Mouse (Mus musculus) embryonic fibroblast, embryonic 13.5 days (primary cell): ENCODE data around the gene Wnt6. TPM values are rescaled to one million over a fixed set of nuclear protein-coding genes. Genes with fewer than 3 reads are reported as not detected.
"Not testable (repeated sequence)": the region's sequence is repeated elsewhere in the genome, so short reads cannot be mapped to it uniquely, and the experiment has no call there.

Experiments used
- H3K27ac ChIP-seq: 2 replicates; pipeline ENCODE4 v1.5.1; 2012; ENCODE audit warnings: low read length, control low read depth, inconsistent platforms; ENCODE audit not compliant: insufficient read depth
- H3K4me1 ChIP-seq: 2 replicates; pipeline ENCODE4 v1.6.1; 2011; ENCODE audit warnings: low read length; ENCODE audit not compliant: control insufficient read depth, insufficient read depth
- H3K4me3 ChIP-seq: 2 replicates; pipeline ENCODE4 v1.5.1; 2011; ENCODE audit warnings: mild to moderate bottlenecking, control low read depth, low read length; ENCODE audit not compliant: insufficient read depth
- CTCF ChIP-seq: IDR thresholded peaks from 2 replicates; pipeline ENCODE4 v1.5.1; 2011; ENCODE audit warnings: mild to moderate bottlenecking, control low read depth, low read length, moderate library complexity, borderline replicate concordance; ENCODE audit not compliant: insufficient read depth
- POLR2A ChIP-seq: IDR thresholded peaks from 2 replicates; pipeline ENCODE4 v1.6.1; 2011; ENCODE audit warnings: low read depth, mild to moderate bottlenecking, control low read depth, low read length, moderate library complexity
- polyA plus RNA-seq: library from polyadenylated mRNA; stranded (reverse); fragments of >200 nt; gene quantifications from 2 replicates; pipeline ENCODE4 v1.2.4, GENCODE M21; 2011; ENCODE audit warnings: low read depth; ENCODE audit not compliant: missing spikeins, insufficient read length

The Wnt6 gene
- polyA plus RNA-seq, 1 experiment: not detected

GRCm38 (mm10) chr1:74818509-74818908 is 46.8 kb downstream of the Wnt6 start:
- H3K4me1 ChIP-seq: no peaks in the 10 kb centered on the region
- no peak overlapping the region for H3K4me3 ChIP-seq
- no peak overlapping the region for H3K27ac ChIP-seq
- TF ChIP-seq CTCF (no peak), POLR2A (no peak)

- H3K27ac ChIP-seq: not testable (repeated sequence)
Measured at GRCm38 (mm10) chr1:74823598-74823997, 51.9 kb downstream of the Wnt6 start.

GRCm38 (mm10) chr1:74824518-74825302 is 53.0 kb downstream of the Wnt6 start:
- H3K27ac ChIP-seq: no peak overlapping the region
- TF ChIP-seq POLR2A: no peak
- no peak for TF ChIP-seq CTCF

More at GRCm38 (mm10) chr1:74823598-74823997, 51.9 kb downstream of the Wnt6 start:
- H3K4me1 ChIP-seq, H3K4me3 ChIP-seq: not testable (repeated sequence)

GRCm38 (mm10) chr1:74830061-74830460 is 58.4 kb downstream of the Wnt6 start:
- Histone ChIP-seq H3K4me1 (no peaks in the 10 kb centered on the region), H3K4me3 (no peak overlapping the region), H3K27ac (no peak overlapping the region)
- TF ChIP-seq CTCF (no peak), POLR2A (no peak)

More at GRCm38 (mm10) chr1:74824518-74825302, 53.0 kb downstream of the Wnt6 start:
- H3K4me1 ChIP-seq: no peaks in the 10 kb centered on the region
- H3K4me3 ChIP-seq: no peak overlapping the region

- TF ChIP-seq POLR2A: no peak
- TF ChIP-seq CTCF: no peak
- Histone ChIP-seq H3K4me1 (no peaks in the 10 kb centered on the region), H3K4me3 (no peak overlapping the region), H3K27ac (no peak overlapping the region)
Measured at GRCm38 (mm10) chr1:74833255-74833654, 61.6 kb downstream of the Wnt6 start.

Other genes starting within 250 kb of the Wnt6 start
- 0.30 and 1.8 TPM in 2 replicates for gene Plcd4, start 229.0 kb upstream of the Wnt6 start, polyA plus RNA-seq
- 15.8 and 21.0 TPM in 2 replicates for gene Usp37, start 227.6 kb upstream of the Wnt6 start, polyA plus RNA-seq
- 12.6 and 15.1 TPM in 2 replicates for gene Zfp142, start 183.6 kb upstream of the Wnt6 start, polyA plus RNA-seq
- gene Bcs1l, start 183.6 kb upstream of the Wnt6 start, polyA plus RNA-seq: 14.5 and 16.8 TPM in 2 replicates
- 50.6 and 56.1 TPM in 2 replicates for gene Rnf25, start 170.5 kb upstream of the Wnt6 start, polyA plus RNA-seq
- gene Stk36, start 170.4 kb upstream of the Wnt6 start, polyA plus RNA-seq: 4.4 and 7.0 TPM in 2 replicates
- 29.4 and 42.5 TPM in 2 replicates for gene Ttll4, start 110.1 kb upstream of the Wnt6 start, polyA plus RNA-seq
- gene Cyp27a1, start 58.3 kb upstream of the Wnt6 start, polyA plus RNA-seq: 0.51 and 2.1 TPM in 2 replicates
- 0.26 and 0.32 TPM in 2 replicates for gene Prkag3, start 22.7 kb upstream of the Wnt6 start, polyA plus RNA-seq
- 1.8 and 2.7 TPM in 2 replicates for gene Wnt10a, start 19.6 kb downstream of the Wnt6 start, polyA plus RNA-seq
- not detected in 2 replicates for gene Cdk5r2, start 83.0 kb downstream of the Wnt6 start, polyA plus RNA-seq
- gene Fev, start 113.5 kb downstream of the Wnt6 start, polyA plus RNA-seq: not detected in 2 replicates
- not detected in 2 replicates for gene Cryba2, start 121.3 kb downstream of the Wnt6 start, polyA plus RNA-seq
- not detected in 2 replicates for gene Cfap65, start 163.7 kb downstream of the Wnt6 start, polyA plus RNA-seq
- gene Ihh, start 179.8 kb downstream of the Wnt6 start, polyA plus RNA-seq: not detected in 2 replicates